Mouse (Mus musculus) intestine, postnatal 0 days (tissue): ENCODE results near the gene Ezh1. TPM values are rescaled to one million over a fixed set of nuclear protein-coding genes. Genes with fewer than 3 reads are reported as not detected.

Experiments used
- ATAC-seq: fragments of 200-750 bp; cut with Nextera tagmentation; 2 replicates; pipeline ENCODE4 v1.8.0; 2017; ENCODE audit warnings: mild to moderate bottlenecking, moderate TSS enrichment, moderate library complexity
- H3K27ac ChIP-seq: fragments of 300-500 bp; sonication (generic); 2 replicates; pipeline ENCODE4 v1.5.1; 2014; ENCODE audit warnings: mild to moderate bottlenecking, low read depth, low read length, moderate library complexity
- H3K27me3 ChIP-seq: fragments of 300-500 bp; sonication (generic); replicated peaks from 2 replicates; pipeline ENCODE4 v1.6.1; 2014; ENCODE audit warnings: low read length, mixed read lengths; ENCODE audit not compliant: control insufficient read depth, insufficient read depth
- H3K36me3 ChIP-seq: fragments of 300-500 bp; sonication (generic); 2 replicates; pipeline ENCODE4 v1.6.1; 2014; ENCODE audit warnings: mild to moderate bottlenecking, moderate library complexity; ENCODE audit not compliant: control insufficient read depth, insufficient read depth
- H3K4me1 ChIP-seq: fragments of 300-500 bp; sonication (generic); replicated peaks from 2 replicates; pipeline ENCODE4 v1.6.1; 2014; ENCODE audit warnings: antibody characterized with exemption, low read length, mixed read lengths; ENCODE audit not compliant: control insufficient read depth, insufficient read depth
- H3K4me2 ChIP-seq: fragments of 300-500 bp; sonication (generic); replicated peaks from 2 replicates; pipeline ENCODE4 v1.6.1; 2014; ENCODE audit warnings: low read depth, mild to moderate bottlenecking, moderate library complexity
- H3K4me3 ChIP-seq: fragments of 300-500 bp; sonication (generic); 2 replicates; pipeline ENCODE4 v1.5.1; 2014; ENCODE audit warnings: low read depth, low read length
- H3K9ac ChIP-seq: fragments of 300-500 bp; sonication (generic); 2 replicates; pipeline ENCODE4 v1.6.1; 2014; ENCODE audit warnings: mild to moderate bottlenecking, low read depth, low read length
- H3K9me3 ChIP-seq: fragments of 300-500 bp; sonication (generic); 2 replicates; pipeline ENCODE4 v1.6.1; 2016; ENCODE audit warnings: mixed run types; ENCODE audit not compliant: control insufficient read depth
- CTCF ChIP-seq: sonication (generic); IDR thresholded peaks from 2 replicates; pipeline ENCODE4 v1.5.1; 2016; ENCODE audit warnings: low read depth, mild to moderate bottlenecking, control low read depth, antibody characterized with exemption, moderate library complexity
- WGBS: fragments of 180-500 bp; shearing (Covaris S2); extraction: QIAGEN DNeasy Blood & Tissue Kit; methylation state at CpG from one replicate; pipeline ENCODE4 v1.1.7; 2014; 5-methylcytosine and 5-hydroxymethylcytosine counted together
- polyA plus RNA-seq: library from polyadenylated mRNA; unstranded; fragments of >200 nt; fragmentation: Nextera tagmentation; extraction: Ambion mirVana; gene quantifications from 2 replicates; pipeline ENCODE4 v1.2.1, GENCODE M21; 2015

Gene Ezh1
- polyA plus RNA-seq, 1 experiment from 2014 or later: 9.8 TPM

- no peak for TF ChIP-seq CTCF
- Histone ChIP-seq H3K27ac (peak overlapping the region; percentile 35; the same call in 1 of the 2 replicates), H3K9me3 (no peaks in the 10 kb centered on the region), H3K36me3 (no peaks in the 10 kb centered on the region), H3K4me1 (no peaks in the 10 kb centered on the region), H3K9ac (no peak overlapping the region), H3K4me2 (no peak overlapping the region), H3K27me3 (no peaks in the 10 kb centered on the region), H3K4me3 (no peak overlapping the region)
- WGBS: 46% methylated on average over 5 of the region's 5 CpGs
- no peak for ATAC-seq
These were observed 11.9 kb upstream of the Ezh1 start for GRCm38 (mm10) chr11:101238071-101238647.

GRCm38 (mm10) chr11:101236782-101237181 is 10.5 kb upstream of the Ezh1 start:
- Histone ChIP-seq H3K4me1 (no peaks in the 10 kb centered on the region), H3K36me3 (no peaks in the 10 kb centered on the region), H3K9me3 (no peaks in the 10 kb centered on the region), H3K9ac (no peak overlapping the region), H3K4me2 (no peak overlapping the region), H3K27ac (no peak overlapping the region), H3K4me3 (no peak overlapping the region), H3K27me3 (no peaks in the 10 kb centered on the region)
- ATAC-seq: no peak
- 96% methylated on average over 5 of the region's 5 CpGs for WGBS
- no peak for TF ChIP-seq CTCF

GRCm38 (mm10) chr11:101235429-101235828 is 9.2 kb upstream of the Ezh1 start:
- H3K27me3 ChIP-seq: no peaks in the 10 kb centered on the region
- ATAC-seq: no peak
- no peaks in the 10 kb centered on the region for H3K36me3 ChIP-seq
- H3K4me2 ChIP-seq: no peak overlapping the region
- H3K4me1 ChIP-seq: no peaks in the 10 kb centered on the region; the same call in 1 of the 2 replicates
- no peak overlapping the region for H3K9ac ChIP-seq
- no peak overlapping the region for H3K27ac ChIP-seq
- TF ChIP-seq CTCF: peak; percentile 33
- H3K4me3 ChIP-seq: no peak overlapping the region
- no peaks in the 10 kb centered on the region for H3K9me3 ChIP-seq

GRCm38 (mm10) chr11:101234124-101234523 is 7.9 kb upstream of the Ezh1 start:
- H3K27me3 ChIP-seq: no peaks in the 10 kb centered on the region
- no peaks in the 10 kb centered on the region for H3K36me3 ChIP-seq
- H3K4me1 ChIP-seq: no peaks in the 10 kb centered on the region; the same call in 1 of the 2 replicates
- H3K9me3 ChIP-seq: no peaks in the 10 kb centered on the region
- no peak overlapping the region for H3K4me2 ChIP-seq
- H3K4me3 ChIP-seq: no peak overlapping the region
- ATAC-seq: no peak
- no peak for TF ChIP-seq CTCF
- H3K27ac ChIP-seq: no peak overlapping the region
- H3K9ac ChIP-seq: no peak overlapping the region

GRCm38 (mm10) chr11:101233240-101233639 is 7.0 kb upstream of the Ezh1 start:
- no peaks in the 10 kb centered on the region for H3K27me3 ChIP-seq
- H3K4me2 ChIP-seq: no peak overlapping the region
- no peak overlapping the region for H3K4me3 ChIP-seq
- TF ChIP-seq CTCF: no peak
- ATAC-seq: no peak
- H3K9ac ChIP-seq: no peak overlapping the region
- no peaks in the 10 kb centered on the region; the same call in 1 of the 2 replicates for H3K4me1 ChIP-seq
- no peak overlapping the region for H3K27ac ChIP-seq
- 44% methylated on average over 1 of the region's 1 CpGs for WGBS
- no peaks in the 10 kb centered on the region for H3K36me3 ChIP-seq
- H3K9me3 ChIP-seq: no peaks in the 10 kb centered on the region

GRCm38 (mm10) chr11:101232010-101232839 is 6.0 kb upstream of the Ezh1 start:
- Histone ChIP-seq H3K4me1 (no peaks in the 10 kb centered on the region; the same call in 1 of the 2 replicates), H3K27ac (peak overlapping the region; percentile 71), H3K9me3 (no peaks in the 10 kb centered on the region), H3K27me3 (no peaks in the 10 kb centered on the region), H3K4me3 (peak overlapping the region; percentile 32; the same call in 1 of the 2 replicates), H3K4me2 (peak overlapping the region; percentile 61), H3K36me3 (no peaks in the 10 kb centered on the region), H3K9ac (peak overlapping the region; percentile 34; the same call in 1 of the 2 replicates)
- ATAC-seq: peak; percentile 38; the same call in 1 of the 2 replicates
- TF ChIP-seq CTCF: no peak
- WGBS: 48% methylated on average over 6 of the region's 6 CpGs
